Mouse (Mus musculus) colon, adult 2 months (tissue): ENCODE results near the gene Tgif1. TPM values are rescaled to one million over a fixed set of nuclear protein-coding genes. Genes with fewer than 3 reads are reported as not detected.

Experiments used
- polyA plus RNA-seq: library from polyadenylated mRNA; depleted of rRNA; stranded (reverse); fragments of >200 nt; gene quantifications from 2 replicates; pipeline ENCODE4 v1.2.3, GENCODE M21; 2012; rRNA removed

The Tgif1 gene
- polyA plus RNA-seq, result 39.3 and 45.6 TPM in 2 replicates

GRCm38 (mm10) chr17:70853436-70853905, at the start of gene Tgif1:
Gene Tgif1, minus strand, starts transcription at chr17:70853546.

Other genes starting within 250 kb of the Tgif1 start
- 13.4 and 13.6 TPM in 2 replicates for gene Myom1, start 149.1 kb upstream of the Tgif1 start, polyA plus RNA-seq
- gene Myl12a, start 149.3 kb upstream of the Tgif1 start, polyA plus RNA-seq, result 52.3 and 67.2 TPM in 2 replicates